Mouse (Mus musculus): ENCODE measurements around the gene Edc3.

GRCm38 (mm10) chr9:57697380-57697779 lies 11.0 kb upstream of the Edc3 start:
- TF ChIP-seq POLR2A (IDR thresholded peaks at IDR 0.05; ENCODE audit: control insufficient read depth, extremely low read depth, insufficient read depth, low read length, poor library complexity) (no peak), CTCF (IDR thresholded peaks at IDR 0.05; ENCODE audit: borderline replicate concordance, control insufficient read depth, extremely low read depth, insufficient read depth, low read length, poor library complexity) (no peak)
